Mouse (Mus musculus): ENCODE data around the gene Pyy.

Pyy gene

DNA sequence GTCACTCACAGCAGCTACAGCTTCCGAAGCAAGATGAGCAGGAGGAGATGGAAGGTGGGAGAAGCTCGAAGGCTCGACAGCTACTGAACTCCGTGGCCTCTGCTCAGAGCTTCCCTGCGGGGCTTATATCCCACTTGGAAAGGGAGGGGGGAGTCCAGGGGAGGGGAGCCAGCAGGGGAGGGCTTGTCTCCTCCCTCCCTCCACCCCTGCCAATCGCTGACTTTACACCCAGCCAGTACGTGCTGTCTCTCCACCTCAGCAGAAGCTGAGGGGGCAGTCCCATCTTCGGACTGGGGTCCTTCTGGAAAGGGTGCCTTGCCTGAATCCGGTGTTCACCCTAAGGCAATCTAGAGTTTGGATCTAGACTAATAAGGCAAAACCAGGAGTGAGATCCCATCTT is at the start of gene Pyy:
Gene Pyy, minus strand, starts transcription at position 101 of the 400 bp plus-strand sequence.
- in situ Hi-C loops (cut with MboI; ENCODE audit: unreplicated experiment in 2 of 2), result no loop called here

- in situ Hi-C loops (cut with MboI; ENCODE audit: unreplicated experiment in 2 of 2), result loop anchor here in 1 of 2 experiments (5.0 kb wide), 1 partner anchor 71 kb away; no protein-coding TSS in a partner anchor
These were observed 49.1 kb upstream of the Pyy start for GRCm38 (mm10) chr11:102156786-102157089.

GRCm38 (mm10) chr11:102156039-102156785 is 48.6 kb upstream of the Pyy start, which contains the start of gene Tmem101:
Tmem101 (minus strand) TSS chr11:102156404.
- in situ Hi-C loops (cut with MboI; ENCODE audit: unreplicated experiment in 2 of 2), result loop anchor here in 1 of 2 experiments (5.0 kb wide), 1 partner anchor 71 kb away; no protein-coding TSS in a partner anchor

- in situ Hi-C loops (cut with MboI; ENCODE audit: unreplicated experiment in 2 of 2), result loop anchor here in 1 of 2 experiments (5.0 to 10.0 kb wide), 2 partner anchors 80 to 153 kb away; no protein-coding TSS in a partner anchor
These were observed 39.8 kb upstream of the Pyy start for GRCm38 (mm10) chr11:102147213-102147989.

DNA sequence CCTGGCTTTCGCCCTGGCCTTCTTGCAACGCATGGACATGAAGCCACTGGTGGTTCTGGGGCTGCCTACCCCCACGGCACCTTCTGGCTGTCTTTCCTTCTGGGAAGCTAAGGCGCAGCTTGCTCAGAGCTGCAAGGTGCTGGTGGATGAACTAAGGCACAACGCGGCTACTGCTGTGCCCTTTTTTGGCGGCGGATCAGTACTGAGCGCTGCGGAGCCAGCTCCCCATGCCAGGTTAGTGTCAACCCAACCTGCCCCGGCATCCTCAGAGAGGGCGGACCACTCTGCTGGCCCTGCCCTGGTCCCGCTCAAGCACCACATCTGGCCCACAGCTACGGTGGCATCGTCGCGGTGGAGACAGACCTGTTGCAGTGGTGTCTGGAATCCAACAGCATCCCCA is 38.9 kb upstream of the Pyy start:
- in situ Hi-C loops (cut with MboI; ENCODE audit: unreplicated experiment in 2 of 2), result loop anchor here in 1 of 2 experiments (5.0 to 10.0 kb wide), 2 partner anchors 81 to 152 kb away; no protein-coding TSS in a partner anchor

- in situ Hi-C loops (cut with MboI; ENCODE audit: unreplicated experiment in 2 of 2), result loop anchor here in 1 of 2 experiments (5.0 to 10.0 kb wide), 2 partner anchors 81 to 151 kb away; no protein-coding TSS in a partner anchor
These were observed 38.4 kb upstream of the Pyy start for GRCm38 (mm10) chr11:102146005-102146404.

DNA sequence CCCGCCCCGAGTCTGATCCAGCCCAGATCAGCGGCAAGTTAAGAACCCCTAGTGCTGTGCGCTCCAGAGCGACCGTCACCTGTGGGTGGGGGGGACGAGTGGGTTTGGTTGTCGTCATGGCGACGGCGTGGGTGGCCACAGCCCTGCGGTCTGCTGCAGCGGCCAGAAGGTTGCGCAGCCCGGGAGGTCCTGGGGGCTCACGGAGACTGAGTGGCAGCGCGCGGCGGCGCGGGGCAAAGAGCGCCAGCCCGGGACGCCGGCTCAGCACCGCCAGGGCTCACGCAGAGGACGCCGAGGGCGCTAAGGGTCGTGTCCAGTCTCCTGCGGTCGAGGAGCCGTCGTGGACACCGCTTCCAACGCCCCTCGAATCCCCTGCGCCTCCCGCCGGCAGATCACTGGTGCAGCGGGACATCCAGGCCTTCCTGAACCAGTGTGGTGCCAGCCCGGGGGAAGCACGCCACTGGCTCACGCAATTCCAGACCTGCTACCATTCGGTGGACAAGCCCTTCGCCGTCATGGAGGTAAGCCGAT is 37.9 kb upstream of the Pyy start, which contains the start of gene Nags:
Gene Nags, plus strand, starts transcription at position 43 of the 531 bp plus-strand sequence.
- in situ Hi-C loops (cut with MboI; ENCODE audit: unreplicated experiment in 2 of 2), result loop anchor here in 1 of 2 experiments (5.0 to 10.0 kb wide), 2 partner anchors 82 to 151 kb away; no protein-coding TSS in a partner anchor

GRCm38 (mm10) chr11:102144957-102145470 is 37.4 kb upstream of the Pyy start:
- in situ Hi-C loops (cut with MboI; ENCODE audit: unreplicated experiment in 2 of 2), result loop anchor here (5.0 to 10.0 kb wide), 3 partner anchors 82 to 153 kb away; no protein-coding TSS in a partner anchor

DNA sequence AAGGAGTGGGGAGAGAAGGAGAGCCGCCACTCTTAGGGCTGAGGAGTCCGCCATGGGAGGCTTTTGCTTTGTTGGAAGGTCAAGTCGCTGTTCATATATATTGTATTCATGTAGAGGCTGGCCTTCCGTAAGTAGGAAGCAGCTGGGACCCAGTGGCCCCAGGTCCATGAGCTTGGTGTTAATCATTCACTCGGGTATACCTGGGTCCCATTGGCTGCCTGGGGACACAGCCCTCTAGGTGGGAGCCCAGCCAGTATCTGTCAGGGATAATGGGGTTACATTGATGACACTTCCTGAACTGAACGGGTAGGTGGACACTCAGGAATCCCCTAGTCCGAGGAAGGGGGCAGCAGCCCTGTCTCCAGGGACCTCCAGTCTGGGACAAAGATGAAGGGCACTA is 34.7 kb upstream of the Pyy start:
- in situ Hi-C loops (cut with MboI; ENCODE audit: unreplicated experiment in 2 of 2), result loop anchor here (5.0 to 10.0 kb wide), 2 partner anchors 148 to 150 kb away; no protein-coding TSS in a partner anchor

DNA sequence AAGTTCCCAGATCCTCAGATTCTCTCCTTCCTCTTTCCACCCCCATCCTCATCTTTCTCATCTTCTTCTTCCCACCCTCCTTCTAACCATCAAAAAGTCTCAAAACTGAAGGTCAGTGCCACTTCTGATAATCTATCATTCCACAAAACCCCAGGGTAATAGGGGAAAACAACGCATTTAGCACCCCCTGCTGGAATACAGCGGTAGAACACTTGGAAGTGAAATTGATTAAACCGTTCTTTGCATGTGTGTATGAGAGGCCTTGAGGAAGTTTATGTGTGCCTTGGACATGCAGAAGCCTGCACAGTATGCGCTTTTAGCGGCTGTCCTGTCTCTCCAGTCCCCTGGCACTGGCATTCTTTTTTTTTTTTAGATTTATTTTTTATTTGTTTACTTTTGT is 32.9 kb upstream of the Pyy start:
- in situ Hi-C loops (cut with MboI; ENCODE audit: unreplicated experiment in 2 of 2), result loop anchor here (5.0 to 10.0 kb wide), 2 partner anchors 146 to 148 kb away; no protein-coding TSS in a partner anchor

DNA sequence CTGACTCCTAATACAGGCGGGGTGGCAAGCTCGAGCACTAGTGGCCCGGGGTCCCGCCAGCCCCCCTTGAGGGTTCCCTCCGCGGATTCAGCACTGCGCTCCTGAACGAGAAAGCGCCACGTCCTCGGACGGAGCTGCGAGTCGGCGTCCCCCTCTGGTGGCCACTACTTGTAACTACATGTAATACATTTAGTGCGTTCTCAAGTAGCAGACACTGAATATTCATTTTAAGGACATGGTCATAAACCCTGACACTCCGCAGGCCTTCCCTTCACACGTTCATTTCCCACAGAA is 30.8 kb upstream of the Pyy start:
- in situ Hi-C loops (cut with MboI; ENCODE audit: unreplicated experiment in 2 of 2), result loop anchor here (5.0 kb wide), 3 partner anchors 36 to 76 kb away; partner anchors contain the start of gene Ppy (in 1 of the 2)

DNA sequence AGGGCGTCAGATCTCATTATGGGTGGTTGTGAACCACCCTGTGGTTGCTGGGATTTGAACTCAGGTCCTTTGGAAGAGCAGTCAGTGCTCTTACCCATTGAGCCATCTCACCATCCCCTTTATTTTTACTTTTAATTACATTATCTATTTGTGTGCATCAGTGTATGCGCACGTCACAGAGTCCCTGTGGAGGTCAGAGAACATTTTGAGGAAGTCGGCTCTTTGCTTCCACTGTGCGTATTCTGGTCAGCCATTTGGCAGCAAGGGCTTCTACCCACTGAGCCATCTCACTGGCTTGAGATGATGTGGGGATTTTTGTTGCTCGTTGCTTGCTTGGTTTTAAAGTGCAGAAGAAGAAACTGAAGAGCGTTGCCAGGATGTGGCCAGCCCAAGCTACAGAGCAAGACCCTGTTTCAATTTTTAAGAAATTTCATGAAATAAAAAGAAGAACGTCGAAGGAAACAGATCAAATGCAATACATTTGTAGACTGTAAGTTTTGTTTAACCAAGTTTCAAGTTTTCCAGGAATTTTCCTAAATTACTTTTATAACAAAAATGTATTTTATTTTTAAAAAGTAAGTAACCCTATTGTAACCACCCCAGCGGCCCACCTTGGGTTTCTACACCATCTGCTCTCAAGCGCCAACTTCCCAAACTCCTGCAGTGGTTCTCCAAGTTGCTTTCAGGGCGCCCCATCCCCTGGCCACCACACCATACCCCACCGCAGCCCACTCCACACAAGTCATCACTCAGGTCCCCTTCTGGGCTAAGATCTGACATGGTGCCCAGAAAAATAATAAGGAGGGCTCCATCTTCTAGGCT is 30.2 kb upstream of the Pyy start:
- in situ Hi-C loops (cut with MboI; ENCODE audit: unreplicated experiment in 2 of 2), result loop anchor here (5.0 kb wide), 3 partner anchors 36 to 76 kb away; partner anchors contain the start of gene Ppy (in 1 of the 2)

DNA sequence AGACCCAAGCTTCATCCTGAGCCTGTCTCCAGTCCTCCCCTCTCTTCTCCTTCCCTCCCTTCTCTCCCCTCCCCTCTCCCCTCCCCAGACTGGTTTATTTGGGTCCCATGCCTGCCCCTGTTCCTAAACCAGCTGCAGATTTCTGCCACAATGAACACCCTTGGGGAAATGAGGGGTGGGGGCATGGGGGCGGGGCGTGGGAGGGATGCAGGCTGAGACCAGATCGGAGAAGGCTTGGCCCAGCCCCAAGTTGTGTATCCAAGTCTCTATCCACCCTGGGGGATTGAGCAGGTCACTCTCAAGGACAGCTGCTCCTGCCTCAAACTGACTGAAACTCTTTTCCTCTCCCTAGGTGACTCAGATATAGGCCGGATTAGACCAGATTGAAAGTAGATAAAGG is 26.9 kb upstream of the Pyy start:
- in situ Hi-C loops (cut with MboI; ENCODE audit: unreplicated experiment in 2 of 2), result no loop called here

- in situ Hi-C loops (cut with MboI; ENCODE audit: unreplicated experiment in 2 of 2), result no loop called here
These were observed 9.8 kb upstream of the Pyy start for GRCm38 (mm10) chr11:102117386-102117785.

DNA sequence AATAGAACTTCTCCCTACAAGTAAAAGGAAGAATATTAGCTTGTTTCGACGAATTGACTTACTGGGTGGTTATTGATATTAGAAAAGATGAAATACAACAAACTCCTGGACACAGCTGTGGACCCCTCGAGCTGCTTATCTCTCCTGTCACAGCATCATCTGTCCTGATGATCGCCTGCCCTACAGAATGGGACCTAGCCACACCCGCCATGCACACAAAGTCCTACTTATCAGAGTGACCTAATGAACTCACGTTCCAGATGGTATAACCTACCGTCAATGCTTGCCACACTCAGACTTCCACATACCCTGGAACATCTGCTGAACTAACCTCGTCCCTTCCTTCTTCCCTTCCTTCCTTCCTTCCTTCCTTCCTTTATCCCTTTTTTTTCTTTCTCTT is 8.6 kb upstream of the Pyy start:
- in situ Hi-C loops (cut with MboI; ENCODE audit: unreplicated experiment in 2 of 2), result no loop called here

DNA sequence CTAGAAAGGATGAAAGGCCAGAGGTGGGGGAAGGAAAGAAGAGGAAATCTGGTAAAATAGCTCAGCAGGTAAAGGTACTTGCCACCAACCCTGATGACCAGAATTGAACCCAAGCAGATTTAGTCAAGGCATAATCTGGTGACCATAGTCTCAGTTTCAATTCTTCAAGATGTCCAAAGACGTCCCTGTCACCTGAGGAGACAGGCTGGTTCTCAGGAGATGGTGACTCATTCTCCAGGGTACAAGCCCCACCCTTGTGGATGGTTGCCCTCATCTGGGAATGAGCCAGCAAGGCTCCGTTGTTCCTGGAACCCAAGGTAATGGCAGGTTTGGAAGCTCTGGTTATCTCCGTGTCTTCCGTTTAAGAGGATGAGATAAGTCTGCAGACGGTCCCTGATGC is 3.9 kb upstream of the Pyy start:
- in situ Hi-C loops (cut with MboI; ENCODE audit: unreplicated experiment in 2 of 2), result no loop called here

- in situ Hi-C loops (cut with MboI; ENCODE audit: unreplicated experiment in 2 of 2), result no loop called here
These were observed 721 bp downstream of the Pyy start for GRCm38 (mm10) chr11:102106911-102107310.

GRCm38 (mm10) chr11:102102485-102103258 is 5.0 kb downstream of the Pyy start:
- in situ Hi-C loops (cut with MboI; ENCODE audit: unreplicated experiment in 2 of 2), result loop anchor here in 1 of 2 experiments (5.0 kb wide), 1 partner anchor 35 kb away; no protein-coding TSS in a partner anchor

DNA sequence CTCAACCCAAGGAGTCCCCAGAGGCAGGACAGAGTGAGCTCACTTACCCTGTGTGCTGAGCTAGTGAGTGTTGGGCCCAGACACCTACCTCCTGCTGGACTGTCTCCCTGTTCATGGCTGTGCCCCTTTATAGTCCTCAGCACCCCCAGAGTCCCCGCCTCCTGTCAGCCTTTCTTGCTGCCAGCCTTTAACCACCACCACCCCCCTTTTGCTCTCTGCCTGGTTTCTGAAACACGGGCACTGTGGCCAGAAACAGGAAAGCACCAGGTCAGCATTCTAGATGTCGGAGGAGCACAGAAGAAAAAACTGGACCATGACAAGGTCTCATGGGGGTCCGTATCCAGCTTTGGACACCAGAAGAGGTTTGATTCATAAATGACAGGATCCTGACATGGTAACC is 6.4 kb downstream of the Pyy start, which contains the start of gene Ppy:
Gene Ppy, minus strand, starts transcription at position 101 of the 400 bp plus-strand sequence.
- in situ Hi-C loops (cut with MboI; ENCODE audit: unreplicated experiment in 2 of 2), result loop anchor here in 1 of 2 experiments (5.0 kb wide), 1 partner anchor 36 kb away; no protein-coding TSS in a partner anchor

All from v-Abl transformed pro-B cells (cell line).